Comparison of ENCODE assay signal across 7 mouse cellular contexts in genomic region chr3:31790342-31790970, GRCm38 (mm10).
DNase-seq lines count a peak whose midpoint lies in the region; ATAC-seq lines count a peak whose summit lies in the region.

No protein-coding gene starts in this region.

- DNase-seq in 3T3-L1 (ENCODE audit: low read depth, low spot score) = peak; percentile 73
- DNase-seq in A20 (ENCODE audit: low read depth, low spot score) = peak; percentile 51
- peak; percentile 36 for DNase-seq in cerebellum, adult 8-10 months
- DNase-seq in heart, postnatal 14 days = peak; percentile 7 to 35
- DNase-seq in layer of hippocampus, postnatal 10 days (ENCODE audit: low spot score in 2 of 2) = peak; percentile 53 to 61
- DNase-seq in ovary, adult 18-20 months (ENCODE audit: low spot score) = no peak

- 25% methylated on average over 4 of the region's 4 CpGs for WGBS in midbrain, embryonic 15.5 days

- no peak overlapping the region for H3K27ac ChIP-seq in midbrain, embryonic 15.5 days

- no peak overlapping the region for H3K9ac ChIP-seq in midbrain, embryonic 15.5 days

- peak; percentile 90 for ATAC-seq in midbrain, embryonic 15.5 days (replicated peaks)

- no peaks in the 10 kb centered on the region for H3K27me3 ChIP-seq in midbrain, embryonic 15.5 days (replicated peaks)

- no peaks in the 10 kb centered on the region for H3K9me3 ChIP-seq in midbrain, embryonic 15.5 days

- no peak overlapping the region for H3K4me3 ChIP-seq in midbrain, embryonic 15.5 days

- intact Hi-C loops in heart, postnatal 14 days (cut with DNase I) = loop anchor here (2.0 to 5.0 kb wide), 3 partner anchors 398 to 907 kb away; no protein-coding TSS in a partner anchor

- H3K4me1 ChIP-seq in midbrain, embryonic 15.5 days = peaks cover 3% of the 10 kb centered on the region; the same call in 1 of the 2 replicates

- H3K4me2 ChIP-seq in midbrain, embryonic 15.5 days = no peak overlapping the region

- H3K36me3 ChIP-seq in midbrain, embryonic 15.5 days (replicated peaks) = no peaks in the 10 kb centered on the region
